Mouse (Mus musculus): Measurements from ENCODE around the gene E4f1. TPM values are rescaled to one million over a fixed set of nuclear protein-coding genes. Genes with fewer than 3 reads are reported as not detected.
A peak's percentile ranks its signal among the peaks of the same experiment; 100 is the strongest.

Gene E4f1
- polyA plus RNA-seq, 1 experiment from 2014 or later: 9.8 TPM

GRCm38 (mm10) chr17:24506332-24507070 lies 36.4 kb upstream of the E4f1 start:
- no peak overlapping the region for H3K9ac ChIP-seq (ENCODE audit: low read depth, low read length)
- H3K4me1 ChIP-seq (replicated peaks; ENCODE audit: insufficient read depth, low read length): no peaks in the 10 kb centered on the region
- no peak overlapping the region for H3K4me3 ChIP-seq (replicated peaks; ENCODE audit: low read depth, low read length)
- H3K27ac ChIP-seq: no peak overlapping the region
- no peak for TF ChIP-seq CTCF (IDR thresholded peaks at IDR 0.05; ENCODE audit: low read depth)
- DNase-seq (ENCODE audit: low spot score) (no peak), ATAC-seq (replicated peaks; ENCODE audit: low FRiP score, low read depth) (peak; percentile 35; the same call in 1 of the 2 replicates)
- no peaks in the 10 kb centered on the region for H3K9me3 ChIP-seq (replicated peaks; ENCODE audit: low read length)
- H3K27me3 ChIP-seq (ENCODE audit: insufficient read depth, low read length): no peaks in the 10 kb centered on the region
- H3K4me2 ChIP-seq (ENCODE audit: low read length): peak overlapping the region; percentile 44
- WGBS: 25% methylated on average over 36 of the region's 36 CpGs
- peaks cover 36% of the 10 kb centered on the region for H3K36me3 ChIP-seq (ENCODE audit: insufficient read depth, low read length)

- Histone ChIP-seq H3K9me3 (replicated peaks; ENCODE audit: low read length) (no peaks in the 10 kb centered on the region), H3K4me3 (replicated peaks; ENCODE audit: low read depth, low read length) (no peak overlapping the region), H3K4me2 (ENCODE audit: low read length) (no peak overlapping the region), H3K36me3 (ENCODE audit: insufficient read depth, low read length) (peaks cover 25% of the 10 kb centered on the region), H3K27ac (no peak overlapping the region), H3K4me1 (replicated peaks; ENCODE audit: insufficient read depth, low read length) (no peaks in the 10 kb centered on the region), H3K9ac (ENCODE audit: low read depth, low read length) (no peak overlapping the region), H3K27me3 (ENCODE audit: insufficient read depth, low read length) (no peaks in the 10 kb centered on the region)
- TF ChIP-seq CTCF (IDR thresholded peaks at IDR 0.05; ENCODE audit: low read depth): no peak
- ATAC-seq (replicated peaks; ENCODE audit: low FRiP score, low read depth) (no peak), DNase-seq (ENCODE audit: low spot score) (no peak)
- WGBS: 91% methylated on average over 30 of the region's 30 CpGs
These were observed 35.3 kb upstream of the E4f1 start for GRCm38 (mm10) chr17:24505286-24505955.

GRCm38 (mm10) chr17:24504085-24504484 lies 34.0 kb upstream of the E4f1 start:
- TF ChIP-seq CTCF (IDR thresholded peaks at IDR 0.05; ENCODE audit: low read depth): no peak
- H3K4me3 ChIP-seq (replicated peaks; ENCODE audit: low read depth, low read length): no peak overlapping the region
- no peak overlapping the region for H3K4me2 ChIP-seq (ENCODE audit: low read length)
- H3K27ac ChIP-seq: no peak overlapping the region
- no peaks in the 10 kb centered on the region for H3K9me3 ChIP-seq (replicated peaks; ENCODE audit: low read length)
- peaks cover 12% of the 10 kb centered on the region; the same call in 1 of the 2 replicates for H3K36me3 ChIP-seq (ENCODE audit: insufficient read depth, low read length)
- H3K4me1 ChIP-seq (replicated peaks; ENCODE audit: insufficient read depth, low read length): no peaks in the 10 kb centered on the region
- DNase-seq (ENCODE audit: low spot score): no peak
- WGBS: 91% methylated on average over 10 of the region's 10 CpGs
- no peak for ATAC-seq (replicated peaks; ENCODE audit: low FRiP score, low read depth)
- H3K9ac ChIP-seq (ENCODE audit: low read depth, low read length): no peak overlapping the region
- H3K27me3 ChIP-seq (ENCODE audit: insufficient read depth, low read length): no peaks in the 10 kb centered on the region

- TF ChIP-seq CTCF (IDR thresholded peaks at IDR 0.05; ENCODE audit: low read depth): peak; percentile 39; the same call in 1 of the 2 replicates
- no peak for ATAC-seq (replicated peaks; ENCODE audit: low FRiP score, low read depth)
- H3K27me3 ChIP-seq (ENCODE audit: insufficient read depth, low read length): no peaks in the 10 kb centered on the region
- H3K4me3 ChIP-seq (replicated peaks; ENCODE audit: low read depth, low read length): no peak overlapping the region
- H3K36me3 ChIP-seq (ENCODE audit: insufficient read depth, low read length): no peaks in the 10 kb centered on the region
- no peak for DNase-seq (ENCODE audit: low spot score)
- 35% methylated on average over 11 of the region's 11 CpGs for WGBS
- H3K4me1 ChIP-seq (replicated peaks; ENCODE audit: insufficient read depth, low read length): no peaks in the 10 kb centered on the region
- H3K9ac ChIP-seq (ENCODE audit: low read depth, low read length): no peak overlapping the region
- no peaks in the 10 kb centered on the region for H3K9me3 ChIP-seq (replicated peaks; ENCODE audit: low read length)
- no peak overlapping the region for H3K27ac ChIP-seq
- no peak overlapping the region for H3K4me2 ChIP-seq (ENCODE audit: low read length)
These were observed 32.1 kb upstream of the E4f1 start for GRCm38 (mm10) chr17:24502208-24502607.

- no peak for TF ChIP-seq CTCF (IDR thresholded peaks at IDR 0.05; ENCODE audit: low read depth)
- H3K9me3 ChIP-seq (replicated peaks; ENCODE audit: low read length): no peaks in the 10 kb centered on the region
- 76% methylated on average over 1 of the region's 1 CpGs for WGBS
- ATAC-seq (replicated peaks; ENCODE audit: low FRiP score, low read depth): no peak
- DNase-seq (ENCODE audit: low spot score): no peak
- H3K4me3 ChIP-seq (replicated peaks; ENCODE audit: low read depth, low read length): no peak overlapping the region
- H3K27me3 ChIP-seq (ENCODE audit: insufficient read depth, low read length): no peaks in the 10 kb centered on the region
- no peak overlapping the region for H3K27ac ChIP-seq
- H3K9ac ChIP-seq (ENCODE audit: low read depth, low read length): 0 out of 2 replicates have a peak overlapping the region, but pooled peaks have one; percentile 18
- no peaks in the 10 kb centered on the region for H3K36me3 ChIP-seq (ENCODE audit: insufficient read depth, low read length)
- no peaks in the 10 kb centered on the region for H3K4me1 ChIP-seq (replicated peaks; ENCODE audit: insufficient read depth, low read length)
- no peak overlapping the region for H3K4me2 ChIP-seq (ENCODE audit: low read length)
These were observed 25.9 kb upstream of the E4f1 start for GRCm38 (mm10) chr17:24496026-24496425.

- Histone ChIP-seq H3K4me2 (ENCODE audit: low read length) (no peak overlapping the region), H3K27me3 (ENCODE audit: insufficient read depth, low read length) (no peaks in the 10 kb centered on the region), H3K36me3 (ENCODE audit: insufficient read depth, low read length) (no peaks in the 10 kb centered on the region), H3K4me1 (replicated peaks; ENCODE audit: insufficient read depth, low read length) (no peaks in the 10 kb centered on the region), H3K9ac (ENCODE audit: low read depth, low read length) (0 out of 2 replicates have a peak overlapping the region, but pooled peaks have one; percentile 18), H3K9me3 (replicated peaks; ENCODE audit: low read length) (no peaks in the 10 kb centered on the region), H3K27ac (no peak overlapping the region), H3K4me3 (replicated peaks; ENCODE audit: low read depth, low read length) (no peak overlapping the region)
- ATAC-seq (replicated peaks; ENCODE audit: low FRiP score, low read depth) (no peak), DNase-seq (ENCODE audit: low spot score) (no peak)
- 73% methylated on average over 3 of the region's 3 CpGs for WGBS
- TF ChIP-seq CTCF (IDR thresholded peaks at IDR 0.05; ENCODE audit: low read depth): no peak
These were observed 25.3 kb upstream of the E4f1 start for GRCm38 (mm10) chr17:24495443-24495842.
